Mouse (Mus musculus) forebrain, embryonic 15.5 days (tissue): ENCODE measurements around the gene Rhbdl3. TPM values are rescaled to one million over a fixed set of nuclear protein-coding genes. Genes with fewer than 3 reads are reported as not detected.

ENCODE experiments used
- ATAC-seq: fragments of 200-750 bp; cut with Nextera tagmentation; replicated peaks from 2 replicates; pipeline ENCODE4 v1.8.0; 2017; ENCODE audit warnings: mild to moderate bottlenecking, moderate TSS enrichment, moderate library complexity
- H3K27ac ChIP-seq: fragments of 300-500 bp; sonication (generic); replicated peaks from 2 replicates; pipeline ENCODE4 v1.5.1; 2015; ENCODE audit warnings: mild to moderate bottlenecking, inconsistent platforms
- H3K27me3 ChIP-seq: fragments of 300-500 bp; sonication (generic); 2 replicates; pipeline ENCODE4 v1.6.1; 2015; ENCODE audit warnings: inconsistent platforms
- H3K36me3 ChIP-seq: fragments of 300-500 bp; sonication (generic); 2 replicates; pipeline ENCODE4 v1.6.1; 2015; ENCODE audit warnings: mild to moderate bottlenecking, inconsistent platforms
- H3K4me1 ChIP-seq: fragments of 300-500 bp; sonication (generic); 2 replicates; pipeline ENCODE4 v1.6.1; 2015; ENCODE audit warnings: inconsistent platforms
- H3K4me2 ChIP-seq: fragments of 300-500 bp; sonication (generic); replicated peaks from 2 replicates; pipeline ENCODE4 v1.6.1; 2015; ENCODE audit warnings: mild to moderate bottlenecking, inconsistent platforms
- H3K4me3 ChIP-seq: fragments of 300-500 bp; sonication (generic); 2 replicates; pipeline ENCODE4 v1.5.1; 2015; ENCODE audit warnings: mild to moderate bottlenecking, inconsistent platforms
- H3K9ac ChIP-seq: fragments of 300-500 bp; sonication (generic); replicated peaks from 2 replicates; pipeline ENCODE4 v1.6.1; 2015; ENCODE audit warnings: mild to moderate bottlenecking, inconsistent platforms
- H3K9me3 ChIP-seq: fragments of 300-500 bp; sonication (generic); 2 replicates; pipeline ENCODE4 v1.6.1; 2016; ENCODE audit warnings: inconsistent platforms
- WGBS: fragments of 180-500 bp; shearing (Covaris S2); methylation state at CpG from one replicate; pipeline ENCODE4 v1.1.7; 2015; ENCODE audit warnings: mixed read lengths; 5-methylcytosine and 5-hydroxymethylcytosine counted together
- polyA plus RNA-seq: library from polyadenylated mRNA; unstranded; fragments of >200 nt; fragmentation: Nextera tagmentation; extraction: Ambion mirVana; gene quantifications from 2 replicates; pipeline ENCODE4 v1.2.1, GENCODE M21; 2015

Rhbdl3 gene
- polyA plus RNA-seq, 1 experiment from 2014 or later = 20.4 TPM

GRCm38 (mm10) chr11:80391407-80392120 lies 90.9 kb downstream of the Rhbdl3 start:
- Histone ChIP-seq H3K36me3 (peaks cover 72% of the 10 kb centered on the region), H3K27ac (no peak overlapping the region), H3K9me3 (no peaks in the 10 kb centered on the region)

GRCm38 (mm10) chr11:80395930-80396329 lies 95.2 kb downstream of the Rhbdl3 start:
- no peak overlapping the region for H3K4me3 ChIP-seq
- ATAC-seq = no peak
- H3K36me3 ChIP-seq = peaks cover 74% of the 10 kb centered on the region
- WGBS = 92% methylated on average over 3 of the region's 3 CpGs
- 0 out of 2 replicates have a peak, but pooled peaks cover 4% of the 10 kb centered on the region for H3K4me1 ChIP-seq
- H3K9ac ChIP-seq = no peak overlapping the region
- no peak overlapping the region for H3K27ac ChIP-seq
- no peak overlapping the region for H3K4me2 ChIP-seq
- H3K27me3 ChIP-seq = no peaks in the 10 kb centered on the region
- H3K9me3 ChIP-seq = no peaks in the 10 kb centered on the region

More at GRCm38 (mm10) chr11:80391407-80392120, 90.9 kb downstream of the Rhbdl3 start:
- no peak overlapping the region for H3K4me3 ChIP-seq
- H3K4me1 ChIP-seq = peaks cover 14% of the 10 kb centered on the region
- no peak overlapping the region for H3K9ac ChIP-seq
- no peak overlapping the region for H3K4me2 ChIP-seq
- ATAC-seq = no peak
- WGBS = 90% methylated on average over 2 of the region's 2 CpGs
- no peaks in the 10 kb centered on the region for H3K27me3 ChIP-seq

GRCm38 (mm10) chr11:80396617-80397016 lies 95.9 kb downstream of the Rhbdl3 start:
- no peak overlapping the region for H3K4me3 ChIP-seq
- H3K9ac ChIP-seq = no peak overlapping the region
- peaks cover 73% of the 10 kb centered on the region for H3K36me3 ChIP-seq
- no peaks in the 10 kb centered on the region for H3K27me3 ChIP-seq
- no peak overlapping the region for H3K4me2 ChIP-seq
- no peak for ATAC-seq
- H3K4me1 ChIP-seq = 0 out of 2 replicates have a peak, but pooled peaks cover 4% of the 10 kb centered on the region
- WGBS = 88% methylated on average over 4 of the region's 4 CpGs
- H3K27ac ChIP-seq = no peak overlapping the region
- H3K9me3 ChIP-seq = no peaks in the 10 kb centered on the region

Other genes with a start within 250 kb of the Rhbdl3 start
- 19.6 and 21.2 TPM in 2 replicates for gene Crlf3, start 219.9 kb upstream of the Rhbdl3 start, polyA plus RNA-seq
- gene Atad5, start 211.5 kb upstream of the Rhbdl3 start, polyA plus RNA-seq = 8.7 and 9.2 TPM in 2 replicates
- gene Tefm, start 158.7 kb upstream of the Rhbdl3 start, polyA plus RNA-seq = 28.2 and 30.7 TPM in 2 replicates
- 2.7 and 3.3 TPM in 2 replicates for gene Adap2, start 146.8 kb upstream of the Rhbdl3 start, polyA plus RNA-seq
- 3.0 and 3.3 TPM in 2 replicates for gene Rnf135, start 117.1 kb upstream of the Rhbdl3 start, polyA plus RNA-seq
- 75.7 and 78.6 TPM in 2 replicates for gene Rhot1, start 91.9 kb upstream of the Rhbdl3 start, polyA plus RNA-seq
- gene 5730455P16Rik, start 77.1 kb downstream of the Rhbdl3 start, polyA plus RNA-seq = 33.9 and 37.9 TPM in 2 replicates
- gene Zfp207, start 82.4 kb downstream of the Rhbdl3 start, polyA plus RNA-seq = 231 and 236 TPM in 2 replicates
- 341 and 346 TPM in 2 replicates for gene Psmd11, start 127.7 kb downstream of the Rhbdl3 start, polyA plus RNA-seq
- 105 and 120 TPM in 2 replicates for gene Cdk5r1, start 176.1 kb downstream of the Rhbdl3 start, polyA plus RNA-seq